8 mouse cellular contexts compared by ENCODE assay signal in genomic region chr8:87875452-87875851, GRCm38 (mm10).
DNase-seq lines count a peak whose midpoint lies in the region; ATAC-seq lines count a peak whose summit lies in the region.

No protein-coding gene starts in this region.

- H3K4me2 ChIP-seq in embryonic facial prominence, embryonic 14.5 days (ENCODE audit: low read depth, low read length) = no peak overlapping the region
- no peak overlapping the region for H3K4me2 ChIP-seq in hindbrain, embryonic 11.5 days (replicated peaks; ENCODE audit: low read depth, low read length)

- no peak overlapping the region for H3K4me3 ChIP-seq in embryonic facial prominence, embryonic 14.5 days (ENCODE audit: low read depth, low read length)
- no peak overlapping the region for H3K4me3 ChIP-seq in hindbrain, embryonic 11.5 days (ENCODE audit: low read depth, low read length)

- 24% methylated on average over 10 of the region's 10 CpGs for WGBS in embryonic facial prominence, embryonic 14.5 days
- WGBS in hindbrain, embryonic 11.5 days = 34% methylated on average over 10 of the region's 10 CpGs

- H3K9me3 ChIP-seq in embryonic facial prominence, embryonic 14.5 days (ENCODE audit: control insufficient read depth, low read length) = no peaks in the 10 kb centered on the region
- H3K9me3 ChIP-seq in hindbrain, embryonic 11.5 days (ENCODE audit: control insufficient read depth, low read length) = no peaks in the 10 kb centered on the region

- peak; percentile 30; the same call in 1 of the 2 replicates for ATAC-seq in embryonic facial prominence, embryonic 14.5 days (ENCODE audit: low read depth)
- no peak for ATAC-seq in hindbrain, embryonic 11.5 days (ENCODE audit: low FRiP score)

- no peaks in the 10 kb centered on the region for H3K27me3 ChIP-seq in embryonic facial prominence, embryonic 14.5 days (replicated peaks; ENCODE audit: control insufficient read depth, insufficient read depth, low read length)
- H3K27me3 ChIP-seq in hindbrain, embryonic 11.5 days (ENCODE audit: control insufficient read depth, insufficient read depth, low read length) = no peaks in the 10 kb centered on the region

- H3K9ac ChIP-seq in embryonic facial prominence, embryonic 14.5 days (ENCODE audit: low read depth, low read length) = no peak overlapping the region
- no peak overlapping the region for H3K9ac ChIP-seq in hindbrain, embryonic 11.5 days (ENCODE audit: low read depth, low read length)

- no peak overlapping the region for H3K27ac ChIP-seq in embryonic facial prominence, embryonic 14.5 days (replicated peaks; ENCODE audit: low read depth, low read length)
- no peak overlapping the region for H3K27ac ChIP-seq in hindbrain, embryonic 11.5 days (ENCODE audit: low read depth, low read length)

- DNase-seq in retina, embryonic 14.5 days (ENCODE audit: low spot score) = peak; percentile 54
- no peak for DNase-seq in retina, postnatal 1 day
- DNase-seq in embryonic facial prominence, embryonic 14.5 days (ENCODE audit: low spot score) = peak; percentile 83
- DNase-seq in hindbrain, embryonic 11.5 days (ENCODE audit: low spot score) = peak; percentile 42
- peak; percentile 52 to 79 for DNase-seq in left cerebral cortex, postnatal 25 days (ENCODE audit: low spot score in 2 of 2)
- peak; percentile 74 to 86 for DNase-seq in right cerebral cortex, postnatal 10 days (ENCODE audit: low spot score in 2 of 2)
- DNase-seq in testis, postnatal 14 days (ENCODE audit: low spot score) = no peak
- no peak for DNase-seq in thymus, postnatal 36 days

- 0 out of 2 replicates have a peak, but pooled peaks cover 5% of the 10 kb centered on the region for H3K4me1 ChIP-seq in embryonic facial prominence, embryonic 14.5 days (ENCODE audit: control insufficient read depth, insufficient read depth, low read length)
- peaks cover 7% of the 10 kb centered on the region for H3K4me1 ChIP-seq in hindbrain, embryonic 11.5 days (replicated peaks; ENCODE audit: control insufficient read depth, insufficient read depth, low read length)

- intact Hi-C loops in left cerebral cortex, postnatal 25 days (cut with DNase I) = no loop called here

- no peaks in the 10 kb centered on the region for H3K36me3 ChIP-seq in embryonic facial prominence, embryonic 14.5 days (ENCODE audit: control insufficient read depth, insufficient read depth, low read length)
- H3K36me3 ChIP-seq in hindbrain, embryonic 11.5 days (ENCODE audit: control insufficient read depth, insufficient read depth, low read length) = no peaks in the 10 kb centered on the region

Comparison
In these comparisons a context has a peak if more than half of its experiments do, and no peak if none do; other contexts are left out.
1. DNase-seq: peak in retina, embryonic 14.5 days (single experiment), embryonic facial prominence, embryonic 14.5 days (single experiment), hindbrain, embryonic 11.5 days (single experiment), left cerebral cortex, postnatal 25 days (2 of 2) and right cerebral cortex, postnatal 10 days (2 of 2); none in retina, postnatal 1 day (single experiment), testis, postnatal 14 days (single experiment) and thymus, postnatal 36 days (0 of 2).